Mouse (Mus musculus) effector memory CD4-positive, alpha-beta T cell, adult 7 months (primary cell): Measurements from ENCODE around the gene Hinfp. TPM values are rescaled to one million over a fixed set of nuclear protein-coding genes. Genes with fewer than 3 reads are reported as not detected.

Source experiments
- polyA plus RNA-seq: library from polyadenylated mRNA; unstranded; fragments of 100-300 nt; shearing (Covaris generic); gene quantifications from one replicate; pipeline ENCODE4 v1.2.1, GENCODE M21; 2017

The Hinfp gene
- 34.4 TPM for polyA plus RNA-seq

GRCm38 (mm10) chr9:44305466-44306079, at the start of gene Hinfp:
Gene Hinfp, minus strand, starts transcription at chr9:44305671.

GRCm38 (mm10) chr9:44343781-44344421, 38.4 kb upstream of the Hinfp start, which contains the start of gene Hmbs:
Gene Hmbs, minus strand, starts transcription at chr9:44344228.

GRCm38 (mm10) chr9:44334396-44335330, 29.2 kb upstream of the Hinfp start, which contains the start of gene H2afx:
Gene H2afx, plus strand, starts transcription at chr9:44334694.

GRCm38 (mm10) chr9:44325768-44326370, 20.4 kb upstream of the Hinfp start, which contains the start of gene Dpagt1:
Gene Dpagt1, plus strand, starts transcription at chr9:44326019.

GRCm38 (mm10) chr9:44319887-44320798, 14.7 kb upstream of the Hinfp start, which contains the start of gene C2cd2l:
Gene C2cd2l, minus strand, starts transcription at chr9:44320285.

GRCm38 (mm10) chr9:44288076-44288958, 17.2 kb downstream of the Hinfp start, which contains the start of gene Abcg4:
Gene Abcg4, minus strand, starts transcription at chr9:44288615.

GRCm38 (mm10) chr9:44268432-44268831, 37.0 kb downstream of the Hinfp start, which contains the start of gene Nlrx1:
Gene Nlrx1, minus strand, starts transcription at chr9:44268599.

GRCm38 (mm10) chr9:44251314-44251713, 54.2 kb downstream of the Hinfp start, which contains the start of gene Pdzd3:
Gene Pdzd3, minus strand, starts transcription at chr9:44251471.

Other genes with a start within 250 kb of the Hinfp start
- 17.8 TPM for gene Usp2, start 238.7 kb downstream of the Hinfp start, polyA plus RNA-seq
- gene Mfrp, start 203.9 kb downstream of the Hinfp start, polyA plus RNA-seq: not detected
- gene C1qtnf5, start 198.4 kb downstream of the Hinfp start, polyA plus RNA-seq: not detected
- gene Gm49380, start 192.2 kb downstream of the Hinfp start, polyA plus RNA-seq: not detected
- gene Rnf26, start 192.2 kb downstream of the Hinfp start, polyA plus RNA-seq: 16.6 TPM
- gene Mcam, start 171.2 kb downstream of the Hinfp start, polyA plus RNA-seq: 0.67 TPM
- gene Cbl, start 71.6 kb downstream of the Hinfp start, polyA plus RNA-seq: 33.9 TPM
- not detected for gene Ccdc153, start 65.0 kb downstream of the Hinfp start, polyA plus RNA-seq
- 0.23 TPM for gene Pdzd3, start 54.2 kb downstream of the Hinfp start, polyA plus RNA-seq
- 4.8 TPM for gene Nlrx1, start 37.1 kb downstream of the Hinfp start, polyA plus RNA-seq
- gene Abcg4, start 17.1 kb downstream of the Hinfp start, polyA plus RNA-seq: not detected
- 12.7 TPM for gene C2cd2l, start 14.6 kb upstream of the Hinfp start, polyA plus RNA-seq
- gene Dpagt1, start 20.3 kb upstream of the Hinfp start, polyA plus RNA-seq: 8.7 TPM
- 61.7 TPM for gene H2afx, start 29.0 kb upstream of the Hinfp start, polyA plus RNA-seq
- 14.8 TPM for gene Hmbs, start 38.6 kb upstream of the Hinfp start, polyA plus RNA-seq
- gene Vps11, start 56.0 kb upstream of the Hinfp start, polyA plus RNA-seq: 50.0 TPM
- 15.7 TPM for gene Hyou1, start 73.8 kb upstream of the Hinfp start, polyA plus RNA-seq
- gene Slc37a4, start 91.2 kb upstream of the Hinfp start, polyA plus RNA-seq: 13.6 TPM
- 2,034 TPM for gene Rps25, start 101.5 kb upstream of the Hinfp start, polyA plus RNA-seq
- gene Trappc4, start 101.9 kb upstream of the Hinfp start, polyA plus RNA-seq: 90.9 TPM
- gene Ccdc84, start 112.9 kb upstream of the Hinfp start, polyA plus RNA-seq: 44.8 TPM
- gene Foxr1, start 135.5 kb upstream of the Hinfp start, polyA plus RNA-seq: 0.71 TPM
- not detected for gene Upk2, start 149.3 kb upstream of the Hinfp start, polyA plus RNA-seq
- gene Bcl9l, start 177.2 kb upstream of the Hinfp start, polyA plus RNA-seq: 20.8 TPM